Mouse (Mus musculus): Measurements from ENCODE around the gene Hinfp.

- TF ChIP-seq POLR2A (IDR thresholded peaks at IDR 0.05; ENCODE audit: extremely low read depth, insufficient read depth, low read length) (no peak), CTCF (IDR thresholded peaks at IDR 0.05; ENCODE audit: extremely low read depth, insufficient read depth, low read length) (no peak)
These were observed 33.1 kb upstream of the Hinfp start for GRCm38 (mm10) chr9:44338574-44338973.

Measured in cortical plate, adult 2 months (tissue).